ENCODE assay signal across 8 mouse cellular contexts in the genomic region with DNA sequence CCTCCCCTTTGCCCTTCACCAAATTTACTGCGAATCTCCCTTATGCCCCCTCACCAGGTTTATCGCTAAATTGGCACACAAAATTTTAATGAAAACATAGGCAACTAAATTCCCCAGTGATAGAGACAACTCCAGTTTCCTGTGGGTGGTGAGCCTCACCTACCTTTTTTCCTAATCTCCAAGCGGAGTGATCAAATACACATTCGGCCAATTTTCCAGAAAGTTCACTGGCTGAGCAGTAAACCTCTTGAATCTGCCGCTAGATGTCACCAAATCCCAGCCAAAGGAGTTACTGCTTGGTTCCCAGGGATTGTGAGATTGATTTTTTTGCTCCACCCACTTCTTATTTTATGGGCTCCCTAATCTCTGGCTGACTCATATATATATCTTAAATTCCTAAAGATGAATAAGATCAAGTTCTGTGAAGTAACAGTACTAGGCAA. TPM values are rescaled to one million over a fixed set of nuclear protein-coding genes. Genes with fewer than 3 reads are reported as not detected.
A peak's percentile ranks its signal among the peaks of the same experiment; 100 is the strongest.
DNase-seq lines count a peak whose midpoint lies in the region; ATAC-seq and TF ChIP-seq lines count a peak whose summit lies in the region.

No protein-coding gene starts in this region.

- DNase-seq in cerebellum, adult 11 months: peak; percentile 38
- DNase-seq in cerebellum, postnatal 36 days: peak; percentile 36 to 64
- peak; percentile 24 for DNase-seq in gastrocnemius, postnatal 25 days
- DNase-seq in limb, embryonic 11.5 days (ENCODE audit: low spot score): peak; percentile 51
- DNase-seq in spleen, postnatal 36 days (ENCODE audit: low spot score in 2 of 2): peak; percentile 31 to 51

- H3K9me3 ChIP-seq in intestine, postnatal 0 days (ENCODE audit: control insufficient read depth): no peaks in the 10 kb centered on the region
- no peaks in the 10 kb centered on the region for H3K9me3 ChIP-seq in limb, embryonic 11.5 days (ENCODE audit: control insufficient read depth, low read length)
- H3K9me3 ChIP-seq in midbrain, embryonic 12.5 days: no peaks in the 10 kb centered on the region

- peak overlapping the region; percentile 57 for H3K4me2 ChIP-seq in intestine, postnatal 0 days (replicated peaks; ENCODE audit: low read depth)
- peak overlapping the region; percentile 35 for H3K4me2 ChIP-seq in limb, embryonic 11.5 days (ENCODE audit: low read depth, severe bottlenecking)
- peak overlapping the region; percentile 56 for H3K4me2 ChIP-seq in midbrain, embryonic 12.5 days (replicated peaks)

- H3K4me3 ChIP-seq in intestine, postnatal 0 days (ENCODE audit: low read depth, low read length): peak overlapping the region; percentile 45
- H3K4me3 ChIP-seq in limb, embryonic 11.5 days (ENCODE audit: low read depth, low read length): peak overlapping the region; percentile 42; the same call in 1 of the 2 replicates
- H3K4me3 ChIP-seq in midbrain, embryonic 12.5 days: peak overlapping the region; percentile 51; the same call in 1 of the 2 replicates

- peak overlapping the region; percentile 82; the same call in 1 of the 2 replicates for H3K27ac ChIP-seq in intestine, postnatal 0 days (ENCODE audit: low read depth, low read length)
- peak overlapping the region; percentile 72; the same call in 1 of the 2 replicates for H3K27ac ChIP-seq in limb, embryonic 11.5 days (replicated peaks; ENCODE audit: low read depth, low read length)
- peak overlapping the region; percentile 83 for H3K27ac ChIP-seq in midbrain, embryonic 12.5 days (replicated peaks)

- no peaks in the 10 kb centered on the region for H3K4me1 ChIP-seq in intestine, postnatal 0 days (replicated peaks; ENCODE audit: control insufficient read depth, insufficient read depth, low read length)
- H3K4me1 ChIP-seq in limb, embryonic 11.5 days (ENCODE audit: control insufficient read depth, insufficient read depth, low read length): no peaks in the 10 kb centered on the region
- H3K4me1 ChIP-seq in midbrain, embryonic 12.5 days: peaks cover 6% of the 10 kb centered on the region; the same call in 1 of the 2 replicates

- 24% methylated on average over 5 of the region's 5 CpGs for WGBS in intestine, postnatal 0 days
- 38% methylated on average over 5 of the region's 5 CpGs for WGBS in limb, embryonic 11.5 days
- 33% methylated on average over 5 of the region's 5 CpGs for WGBS in midbrain, embryonic 12.5 days

- H3K27me3 ChIP-seq in intestine, postnatal 0 days (replicated peaks; ENCODE audit: control insufficient read depth, insufficient read depth, low read length): no peaks in the 10 kb centered on the region
- H3K27me3 ChIP-seq in limb, embryonic 11.5 days (ENCODE audit: control insufficient read depth, insufficient read depth, low read length): no peaks in the 10 kb centered on the region
- H3K27me3 ChIP-seq in midbrain, embryonic 12.5 days: no peaks in the 10 kb centered on the region

- no peak for ATAC-seq in cerebellum, adult (ENCODE audit: insufficient number of reproducible peaks, low FRiP score, low TSS enrichment)
- ATAC-seq in intestine, postnatal 0 days: no peak
- ATAC-seq in limb, embryonic 11.5 days (ENCODE audit: insufficient number of reproducible peaks, low FRiP score, low TSS enrichment, low read depth): no peak
- ATAC-seq in midbrain, embryonic 12.5 days (ENCODE audit: low FRiP score, low read depth): no peak

- peak overlapping the region; percentile 46; the same call in 1 of the 2 replicates for H3K9ac ChIP-seq in intestine, postnatal 0 days (ENCODE audit: low read depth, low read length)
- peak overlapping the region; percentile 22; the same call in 1 of the 2 replicates for H3K9ac ChIP-seq in limb, embryonic 11.5 days (ENCODE audit: low read length)
- no peak overlapping the region for H3K9ac ChIP-seq in midbrain, embryonic 12.5 days (replicated peaks)

- no peaks in the 10 kb centered on the region for H3K36me3 ChIP-seq in intestine, postnatal 0 days (ENCODE audit: control insufficient read depth, insufficient read depth)
- no peaks in the 10 kb centered on the region for H3K36me3 ChIP-seq in limb, embryonic 11.5 days (ENCODE audit: control insufficient read depth, insufficient read depth, low read length)
- 0 out of 2 replicates have a peak, but pooled peaks cover 7% of the 10 kb centered on the region for H3K36me3 ChIP-seq in midbrain, embryonic 12.5 days

- peak; percentile 74 for TF ChIP-seq CTCF in intestine, postnatal 0 days (IDR thresholded peaks at IDR 0.05; ENCODE audit: low read depth)

RNA-seq across cellular contexts. Expression of a gene that starts 0.8 kb away (rescaled TPM):
- total RNA-seq in gastrocnemius, postnatal 25 days (2021): 100 to 1,000 TPM; 128 to 140 TPM
- polyA plus RNA-seq in intestine, postnatal 0 days (2015; fragmentation: Nextera tagmentation; extraction: Ambion mirVana): 459 and 483 TPM in 2 replicates
- 612 and 618 TPM in 2 replicates for polyA plus RNA-seq in limb, embryonic 11.5 days (2014; fragmentation: Nextera tagmentation; extraction: Ambion mirVana)
- polyA plus RNA-seq in midbrain, embryonic 12.5 days (2016; fragmentation: Nextera tagmentation; extraction: Ambion mirVana): 544 and 546 TPM in 2 replicates

RNA-seq across cellular contexts. Expression of a gene that starts 34.9 kb away (rescaled TPM):
- total RNA-seq in gastrocnemius, postnatal 25 days (2021): 1 to 10 TPM; 2.0 to 2.3 TPM
- polyA plus RNA-seq in intestine, postnatal 0 days (2015; fragmentation: Nextera tagmentation; extraction: Ambion mirVana): 5.8 and 6.1 TPM in 2 replicates
- polyA plus RNA-seq in limb, embryonic 11.5 days (2014; fragmentation: Nextera tagmentation; extraction: Ambion mirVana): 7.6 and 8.8 TPM in 2 replicates
- polyA plus RNA-seq in midbrain, embryonic 12.5 days (2016; fragmentation: Nextera tagmentation; extraction: Ambion mirVana): 12.2 and 12.4 TPM in 2 replicates

RNA-seq across cellular contexts. Expression of a gene that starts 37.3 kb away (rescaled TPM):
- not detected for total RNA-seq in gastrocnemius, postnatal 25 days (2021)
- not detected in 2 replicates for polyA plus RNA-seq in intestine, postnatal 0 days (2015; fragmentation: Nextera tagmentation; extraction: Ambion mirVana)
- polyA plus RNA-seq in limb, embryonic 11.5 days (2014; fragmentation: Nextera tagmentation; extraction: Ambion mirVana): 0.16 TPM in 1 of 2 replicates, not detected in the other
- polyA plus RNA-seq in midbrain, embryonic 12.5 days (2016; fragmentation: Nextera tagmentation; extraction: Ambion mirVana): 0.11 and 0.12 TPM in 2 replicates
